Mouse (Mus musculus): ENCODE results near the gene Mtx2. TPM values are rescaled to one million over a fixed set of nuclear protein-coding genes. Genes with fewer than 3 reads are reported as not detected.

Gene Mtx2
- polyA plus RNA-seq, 1 experiment: 66.8 TPM

- WGBS: 39% methylated on average over 9 of the region's 9 CpGs
- Histone ChIP-seq H3K27me3 (replicated peaks; ENCODE audit: control insufficient read depth, insufficient read depth, low read length) (no peaks in the 10 kb centered on the region), H3K4me3 (ENCODE audit: insufficient read depth, low read depth, low read length) (no peak overlapping the region), H3K4me1 (ENCODE audit: control insufficient read depth, insufficient read depth, low read length) (no peaks in the 10 kb centered on the region), H3K36me3 (ENCODE audit: control insufficient read depth, insufficient read depth, low read length) (no peaks in the 10 kb centered on the region), H3K27ac (ENCODE audit: insufficient read depth, low read depth, low read length) (no peak overlapping the region)
- no peak for DNase-seq
- TF ChIP-seq POLR2A (IDR thresholded peaks at IDR 0.05; ENCODE audit: low read depth, low read length): no peak
- no peak for TF ChIP-seq CTCF (conservative IDR thresholded peaks at IDR 0.05; ENCODE audit: insufficient read depth, insufficient read length, low read depth, low read length)
Observed at GRCm38 (mm10) chr2:74917880-74918537, 92.4 kb downstream of the Mtx2 start.

DNA sequence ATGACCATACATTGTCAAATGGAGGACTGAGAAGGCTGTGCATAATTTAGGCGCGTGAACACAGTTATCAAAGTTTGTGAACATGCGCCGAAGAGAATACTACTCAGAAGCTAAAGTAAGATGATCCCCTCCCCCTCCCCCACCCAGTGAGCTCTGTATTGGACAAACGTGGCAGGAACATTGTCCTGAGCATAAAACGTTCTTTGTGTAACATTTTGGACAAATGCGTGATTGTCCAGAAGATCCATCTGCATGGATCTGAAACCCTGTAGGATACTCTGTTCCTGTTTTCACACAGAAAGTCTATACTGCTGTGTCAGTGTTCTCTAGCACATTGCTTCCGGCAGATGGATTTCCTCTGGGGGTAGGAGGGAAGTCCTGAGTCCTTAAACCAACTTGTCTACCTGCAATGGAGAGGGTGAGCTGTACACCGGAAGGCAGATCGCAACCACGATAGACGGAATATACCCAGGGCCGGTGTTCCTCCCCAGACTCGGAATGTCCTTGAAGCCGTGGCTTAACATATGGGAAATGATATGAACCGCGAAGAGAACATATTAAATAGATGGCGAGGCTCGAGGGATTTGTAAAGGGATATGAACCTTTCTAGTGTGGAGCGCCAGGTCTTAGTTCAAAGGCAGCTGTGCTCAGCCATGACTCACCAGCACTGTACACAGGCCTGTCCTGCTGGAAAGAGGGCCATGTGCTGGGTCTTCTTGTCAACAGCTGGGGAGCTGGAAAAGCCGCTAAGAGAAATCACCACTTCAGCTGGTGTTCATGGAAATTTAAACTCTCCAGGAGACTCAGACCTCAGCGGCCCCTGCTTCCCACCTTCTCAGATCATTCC, 100.6 kb downstream of the Mtx2 start:
- DNase-seq: no peak
- TF ChIP-seq CTCF (conservative IDR thresholded peaks at IDR 0.05; ENCODE audit: insufficient read depth, insufficient read length, low read depth, low read length) (no peak), POLR2A (IDR thresholded peaks at IDR 0.05; ENCODE audit: low read depth, low read length) (no peak)
- 66% methylated on average over 22 of the region's 22 CpGs for WGBS
- H3K4me3 ChIP-seq (ENCODE audit: insufficient read depth, low read depth, low read length): no peak overlapping the region
- H3K36me3 ChIP-seq (ENCODE audit: control insufficient read depth, insufficient read depth, low read length): no peaks in the 10 kb centered on the region
- no peaks in the 10 kb centered on the region for H3K4me1 ChIP-seq (ENCODE audit: control insufficient read depth, insufficient read depth, low read length)
- no peaks in the 10 kb centered on the region for H3K27me3 ChIP-seq (replicated peaks; ENCODE audit: control insufficient read depth, insufficient read depth, low read length)
- no peak overlapping the region for H3K27ac ChIP-seq (ENCODE audit: insufficient read depth, low read depth, low read length)

Other genes with a start within 250 kb of the Mtx2 start
- gene Lnpk, start 246.4 kb upstream of the Mtx2 start, polyA plus RNA-seq (2012; rRNA removed): 2.6 and 3.5 TPM in 2 replicates
- gene Evx2, start 166.2 kb upstream of the Mtx2 start, polyA plus RNA-seq (2012; rRNA removed): not detected in 2 replicates
- gene Hoxd13, start 157.5 kb upstream of the Mtx2 start, polyA plus RNA-seq (2012; rRNA removed): not detected in 2 replicates
- gene Hoxd12, start 150.8 kb upstream of the Mtx2 start, polyA plus RNA-seq (2012; rRNA removed): not detected in 2 replicates
- gene Hoxd11, start 146.2 kb upstream of the Mtx2 start, polyA plus RNA-seq (2012; rRNA removed): 2.1 and 2.8 TPM in 2 replicates
- 7.6 and 7.9 TPM in 2 replicates for gene Hoxd10, start 133.9 kb upstream of the Mtx2 start, polyA plus RNA-seq (2012; rRNA removed)
- gene Hoxd9, start 128.1 kb upstream of the Mtx2 start, polyA plus RNA-seq (2012; rRNA removed): 23.9 and 26.0 TPM in 2 replicates
- gene Hoxd8, start 121.2 kb upstream of the Mtx2 start, polyA plus RNA-seq (2012; rRNA removed): 45.8 and 46.2 TPM in 2 replicates
- 10.2 and 10.7 TPM in 2 replicates for gene Hoxd3, start 113.9 kb upstream of the Mtx2 start, polyA plus RNA-seq (2012; rRNA removed)
- gene Hoxd4, start 113.9 kb upstream of the Mtx2 start, polyA plus RNA-seq (2012; rRNA removed): 20.3 and 31.4 TPM in 2 replicates
- 5.5 and 7.8 TPM in 2 replicates for gene Gm28230, start 99.1 kb upstream of the Mtx2 start, polyA plus RNA-seq (2012; rRNA removed)
- 0.04 and 0.08 TPM in 2 replicates for gene Hoxd1, start 62.8 kb upstream of the Mtx2 start, polyA plus RNA-seq (2012; rRNA removed)

All from kidney, adult 2 months (tissue).